Mouse (Mus musculus): Measurements from ENCODE around the gene C4b. TPM values are rescaled to one million over a fixed set of nuclear protein-coding genes. Genes with fewer than 3 reads are reported as not detected.
"Not testable (repeated sequence)": the region's sequence is repeated elsewhere in the genome, so short reads cannot be mapped to it uniquely, and the experiment has no call there.

Gene C4b
- polyA plus RNA-seq, 2 experiments: 1.3 to 3.2 TPM

GRCm38 (mm10) chr17:34714181-34714907, 29.3 kb downstream of the C4b start:
- not testable (repeated sequence) for H3K36me3 ChIP-seq (ENCODE audit: control insufficient read depth, insufficient read depth, low read length); DNase-seq (ENCODE audit: low spot score); H3K27ac ChIP-seq (replicated peaks; ENCODE audit: low read depth, low read length); H3K4me1 ChIP-seq (ENCODE audit: control insufficient read depth, insufficient read depth, low read length); H3K9ac ChIP-seq (ENCODE audit: low read depth, low read length, severe bottlenecking); ATAC-seq (ENCODE audit: low FRiP score, low read depth); H3K9me3 ChIP-seq (ENCODE audit: control insufficient read depth, low read length); H3K4me2 ChIP-seq (replicated peaks; ENCODE audit: low read depth, low read length, severe bottlenecking); H3K4me3 ChIP-seq (replicated peaks; ENCODE audit: low read length); H3K27me3 ChIP-seq (ENCODE audit: control insufficient read depth, insufficient read depth, low read length)
- 76% methylated on average over 9 of the region's 9 CpGs for WGBS

GRCm38 (mm10) chr17:34712951-34713350, 30.7 kb downstream of the C4b start:
- DNase-seq (ENCODE audit: low spot score) (peak; percentile 29), ATAC-seq (ENCODE audit: low FRiP score, low read depth) (no peak)
- Histone ChIP-seq H3K27ac (replicated peaks; ENCODE audit: low read depth, low read length) (no peak overlapping the region), H3K4me1 (ENCODE audit: control insufficient read depth, insufficient read depth, low read length) (no peaks in the 10 kb centered on the region), H3K9me3 (ENCODE audit: control insufficient read depth, low read length) (no peaks in the 10 kb centered on the region), H3K4me2 (replicated peaks; ENCODE audit: low read depth, low read length, severe bottlenecking) (no peak overlapping the region), H3K9ac (ENCODE audit: low read depth, low read length, severe bottlenecking) (no peak overlapping the region), H3K4me3 (replicated peaks; ENCODE audit: low read length) (no peak overlapping the region), H3K36me3 (ENCODE audit: control insufficient read depth, insufficient read depth, low read length) (no peaks in the 10 kb centered on the region), H3K27me3 (ENCODE audit: control insufficient read depth, insufficient read depth, low read length) (no peaks in the 10 kb centered on the region)
- WGBS: 38% methylated on average over 6 of the region's 6 CpGs
- no peak for TF ChIP-seq POLR2A (IDR thresholded peaks at IDR 0.05; ENCODE audit: borderline replicate concordance, extremely low read depth, insufficient read depth, insufficient read length)

- ATAC-seq (ENCODE audit: low FRiP score, low read depth); H3K27me3 ChIP-seq (ENCODE audit: control insufficient read depth, insufficient read depth, low read length); H3K9me3 ChIP-seq (ENCODE audit: control insufficient read depth, low read length); H3K4me3 ChIP-seq (replicated peaks; ENCODE audit: low read length); DNase-seq (ENCODE audit: low spot score); H3K4me2 ChIP-seq (replicated peaks; ENCODE audit: low read depth, low read length, severe bottlenecking); H3K9ac ChIP-seq (ENCODE audit: low read depth, low read length, severe bottlenecking); H3K27ac ChIP-seq (replicated peaks; ENCODE audit: low read depth, low read length); H3K36me3 ChIP-seq (ENCODE audit: control insufficient read depth, insufficient read depth, low read length); H3K4me1 ChIP-seq (ENCODE audit: control insufficient read depth, insufficient read depth, low read length): not testable (repeated sequence)
- 80% methylated on average over 2 of the region's 2 CpGs for WGBS
Observed at GRCm38 (mm10) chr17:34706476-34706875, 37.2 kb downstream of the C4b start.

GRCm38 (mm10) chr17:34700671-34701071, 43.0 kb downstream of the C4b start:
- no peak overlapping the region for H3K27ac ChIP-seq (replicated peaks; ENCODE audit: low read depth, low read length)
- H3K9me3 ChIP-seq (ENCODE audit: control insufficient read depth, low read length): no peaks in the 10 kb centered on the region
- no peak overlapping the region for H3K4me2 ChIP-seq (replicated peaks; ENCODE audit: low read depth, low read length, severe bottlenecking)
- no peak for DNase-seq (ENCODE audit: low spot score)
- no peaks in the 10 kb centered on the region for H3K36me3 ChIP-seq (ENCODE audit: control insufficient read depth, insufficient read depth, low read length)
- H3K4me1 ChIP-seq (ENCODE audit: control insufficient read depth, insufficient read depth, low read length): peaks cover 4% of the 10 kb centered on the region; the same call in 1 of the 2 replicates
- WGBS: 64% methylated on average over 2 of the region's 2 CpGs
- ATAC-seq (ENCODE audit: low FRiP score, low read depth): no peak
- no peak overlapping the region for H3K4me3 ChIP-seq (replicated peaks; ENCODE audit: low read length)
- no peaks in the 10 kb centered on the region for H3K27me3 ChIP-seq (ENCODE audit: control insufficient read depth, insufficient read depth, low read length)
- TF ChIP-seq POLR2A (IDR thresholded peaks at IDR 0.05; ENCODE audit: borderline replicate concordance, extremely low read depth, insufficient read depth, insufficient read length): no peak
- no peak overlapping the region for H3K9ac ChIP-seq (ENCODE audit: low read depth, low read length, severe bottlenecking)

- Histone ChIP-seq H3K27me3 (ENCODE audit: control insufficient read depth, insufficient read depth, low read length) (no peaks in the 10 kb centered on the region), H3K4me2 (replicated peaks; ENCODE audit: low read depth, low read length, severe bottlenecking) (no peak overlapping the region), H3K4me1 (ENCODE audit: control insufficient read depth, insufficient read depth, low read length) (peaks cover 4% of the 10 kb centered on the region; the same call in 1 of the 2 replicates), H3K9ac (ENCODE audit: low read depth, low read length, severe bottlenecking) (no peak overlapping the region), H3K4me3 (replicated peaks; ENCODE audit: low read length) (no peak overlapping the region), H3K36me3 (ENCODE audit: control insufficient read depth, insufficient read depth, low read length) (no peaks in the 10 kb centered on the region), H3K9me3 (ENCODE audit: control insufficient read depth, low read length) (no peaks in the 10 kb centered on the region), H3K27ac (replicated peaks; ENCODE audit: low read depth, low read length) (no peak overlapping the region)
- 42% methylated on average over 14 of the region's 14 CpGs for WGBS
- DNase-seq (ENCODE audit: low spot score): peak; percentile 7
- ATAC-seq (ENCODE audit: low FRiP score, low read depth): peak; percentile 26; the same call in 1 of the 2 replicates
- TF ChIP-seq POLR2A (IDR thresholded peaks at IDR 0.05; ENCODE audit: borderline replicate concordance, extremely low read depth, insufficient read depth, insufficient read length): no peak
Observed at GRCm38 (mm10) chr17:34699575-34700408, 43.9 kb downstream of the C4b start.

Measured in limb, embryonic 14.5 days (tissue).